Mouse (Mus musculus) brain, adult 2 months (tissue): ENCODE measurements around the gene Kctd8.

Experiments
- DNase-seq: peaks from one replicate; pipeline ENCODE4 v3.0.0; 2011; ENCODE audit warnings: low read depth, low spot score

Kctd8 gene

GRCm38 (mm10) chr5:69159897-69160509, 181.5 kb downstream of the Kctd8 start:
- peak; percentile 8 for DNase-seq

- DNase-seq, result no peak
Observed at GRCm38 (mm10) chr5:69156489-69156888, 185.0 kb downstream of the Kctd8 start.

GRCm38 (mm10) chr5:69145827-69146226, 195.7 kb downstream of the Kctd8 start:
- DNase-seq, result peak; percentile 52

GRCm38 (mm10) chr5:69141082-69141481, 200.4 kb downstream of the Kctd8 start:
- DNase-seq, result peak; percentile 19

- DNase-seq, result peak; percentile 35
Observed at GRCm38 (mm10) chr5:69108718-69109117, 232.8 kb downstream of the Kctd8 start.

- peak; percentile 42 for DNase-seq
Observed at GRCm38 (mm10) chr5:69088912-69089311, 252.6 kb downstream of the Kctd8 start.
